Mouse (Mus musculus) brain, embryonic 14.5 days (tissue): ENCODE data around the gene Glis3.

Source experiments
- CTCF ChIP-seq: fragments of 200-500 bp; IDR thresholded peaks from 2 replicates; pipeline ENCODE4 v1.5.1; 2012; ENCODE audit warnings: inconsistent platforms, mild to moderate bottlenecking, moderate library complexity, borderline replicate concordance; ENCODE audit not compliant: insufficient read depth, insufficient read length; ENCODE audit errors: extremely low read depth
- POLR2A ChIP-seq: fragments of 200-500 bp; IDR thresholded peaks from 2 replicates; pipeline ENCODE4 v1.6.1; 2012; ENCODE audit warnings: mild to moderate bottlenecking, inconsistent platforms, borderline replicate concordance; ENCODE audit not compliant: poor library complexity, insufficient read depth, insufficient read length, severe bottlenecking; ENCODE audit errors: extremely low read depth

DNA sequence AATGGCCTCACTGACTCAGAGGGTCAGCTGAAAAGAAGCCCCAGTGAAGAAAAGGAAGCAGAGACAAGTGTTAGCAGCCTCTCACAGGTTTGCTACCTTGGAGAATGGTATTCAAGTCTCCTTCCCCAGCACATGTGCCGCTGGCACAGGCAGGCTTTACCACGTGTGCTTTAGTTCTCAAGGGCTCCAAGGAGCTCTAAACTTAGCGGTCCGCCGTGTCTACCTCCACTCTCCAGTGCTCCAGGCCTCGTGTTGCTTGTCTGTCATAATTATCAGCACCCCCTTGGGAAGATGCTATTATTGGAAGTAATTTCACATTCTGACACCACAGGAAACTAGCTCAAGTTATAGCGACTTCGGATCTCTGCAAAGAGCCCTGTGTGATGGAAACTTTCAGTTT is 344.0 kb downstream of the Glis3 start:
- TF ChIP-seq POLR2A (no peak), CTCF (no peak)
